Mouse (Mus musculus): ENCODE data around the gene Sp1.

GRCm38 (mm10) chr15:102445146-102445545, 39.2 kb downstream of the Sp1 start, which contains the start of gene Amhr2:
- TF ChIP-seq CTCF (conservative IDR thresholded peaks at IDR 0.05; ENCODE audit: low read length) (no peak), POU5F1 (IDR thresholded peaks at IDR 0.05; ENCODE audit: borderline replicate concordance, low read length) (no peak)

All from E14TG2a.4 (cell line).